Mouse (Mus musculus) liver, adult 2 months (tissue): Measurements from ENCODE around the gene Fkbp4.

Experiments used
- CTCF ChIP-seq: fragments of 200-500 bp; IDR thresholded peaks from 2 replicates; pipeline ENCODE4 v1.5.1; 2011; ENCODE audit warnings: low read depth, low read length, control low read depth
- POLR2A ChIP-seq: fragments of 200-500 bp; IDR thresholded peaks from 2 replicates; pipeline ENCODE4 v1.6.1; 2011; ENCODE audit warnings: low read length, control low read depth; ENCODE audit not compliant: insufficient read depth; ENCODE audit errors: extremely low read depth

DNA sequence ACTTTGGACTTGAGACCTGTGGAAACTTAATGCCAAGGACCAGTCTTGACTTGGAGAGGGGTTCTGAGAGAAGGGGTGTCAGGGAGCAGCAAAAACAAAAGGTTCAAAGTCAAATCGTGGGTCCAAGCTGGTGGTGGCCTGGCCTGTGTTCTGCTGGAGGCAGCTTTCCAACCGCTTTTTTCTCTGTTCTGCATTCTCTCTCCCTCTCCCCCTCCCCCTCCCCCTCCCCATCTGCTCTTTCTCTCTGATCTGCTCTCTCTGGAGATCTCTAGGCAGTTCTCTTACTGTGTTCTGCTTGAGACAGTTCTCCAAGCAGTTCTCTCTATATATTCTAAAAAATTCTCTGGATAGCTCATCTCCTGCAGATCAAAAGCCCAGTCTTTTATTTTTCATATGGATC is 21.8 kb upstream of the Fkbp4 start:
- TF ChIP-seq POLR2A (no peak), CTCF (no peak)
